Mouse (Mus musculus) 3134 (cell line): Measurements from ENCODE around the gene Ap4e1.
"Not testable (repeated sequence)": the region's sequence is repeated elsewhere in the genome, so short reads cannot be mapped to it uniquely, and the experiment has no call there.

Experiments used
- DNase-seq: peaks from one replicate; pipeline ENCODE4 v3.0.0-alpha.2; 2011; ENCODE audit warnings: low spot score; ENCODE audit not compliant: insufficient read length; ENCODE audit errors: extremely low read depth

Ap4e1 gene

GRCm38 (mm10) chr2:127074116-127074515, 65.6 kb downstream of the Ap4e1 start:
- no peak for DNase-seq

GRCm38 (mm10) chr2:127077611-127078010, 69.1 kb downstream of the Ap4e1 start:
- no peak for DNase-seq

- not testable (repeated sequence) for DNase-seq
Observed at GRCm38 (mm10) chr2:127079066-127079465, 70.5 kb downstream of the Ap4e1 start.

- DNase-seq = no peak
Observed at GRCm38 (mm10) chr2:127079881-127080590, 71.5 kb downstream of the Ap4e1 start.

- DNase-seq = no peak
Observed at GRCm38 (mm10) chr2:127080591-127081218, 72.2 kb downstream of the Ap4e1 start.

- DNase-seq = no peak
Observed at GRCm38 (mm10) chr2:127086235-127086634, 77.7 kb downstream of the Ap4e1 start.

- not testable (repeated sequence) for DNase-seq
Observed at GRCm38 (mm10) chr2:127090151-127090550, 81.6 kb downstream of the Ap4e1 start.

- DNase-seq = no peak
Observed at GRCm38 (mm10) chr2:127092000-127092399, 83.5 kb downstream of the Ap4e1 start.

GRCm38 (mm10) chr2:127108986-127109385, 100.5 kb downstream of the Ap4e1 start:
- DNase-seq = no peak
